Mouse (Mus musculus) spleen, adult 2 months (tissue): Measurements from ENCODE around the gene Atp6v1e2. TPM values are rescaled to one million over a fixed set of nuclear protein-coding genes. Genes with fewer than 3 reads are reported as not detected.
A peak's percentile ranks its signal among the peaks of the same experiment; 100 is the strongest.

Source experiments
- DNase-seq, 2 experiments: peaks; one replicate each; pipeline versions ENCODE4 v3.0.0 to v3.0.0-alpha.2; 2012 to 2021; ENCODE audit warnings: low spot score in 2 of 2, low read depth in 1 of 2
- H3K27ac ChIP-seq: fragments of 200-500 bp; 2 replicates; pipeline ENCODE4 v1.5.1; 2012; ENCODE audit warnings: low read length, inconsistent platforms; ENCODE audit not compliant: insufficient read depth
- H3K27me3 ChIP-seq: fragments of 200-500 bp; 2 replicates; pipeline ENCODE4 v1.6.1; 2012; ENCODE audit warnings: mild to moderate bottlenecking, moderate library complexity, low read length, inconsistent platforms; ENCODE audit not compliant: control insufficient read depth, insufficient read depth
- H3K36me3 ChIP-seq: fragments of 200-500 bp; 2 replicates; pipeline ENCODE4 v1.6.1; 2012; ENCODE audit warnings: mild to moderate bottlenecking, low read length, inconsistent platforms; ENCODE audit not compliant: control insufficient read depth, insufficient read depth
- H3K4me1 ChIP-seq: fragments of 200-500 bp; 2 replicates; pipeline ENCODE4 v1.6.1; 2011; ENCODE audit warnings: inconsistent platforms; ENCODE audit not compliant: control insufficient read depth, insufficient read depth, insufficient read length
- H3K4me3 ChIP-seq: fragments of 200-500 bp; 2 replicates; pipeline ENCODE4 v1.5.1; 2011; ENCODE audit warnings: mild to moderate bottlenecking, inconsistent platforms; ENCODE audit not compliant: insufficient read depth, insufficient read length; ENCODE audit errors: extremely low read depth
- CTCF ChIP-seq: fragments of 200-500 bp; IDR thresholded peaks from 2 replicates; pipeline ENCODE4 v1.5.1; 2011; ENCODE audit warnings: mild to moderate bottlenecking, inconsistent platforms; ENCODE audit not compliant: insufficient read depth, insufficient read length, insufficient replicate concordance; ENCODE audit errors: extremely low read depth
- POLR2A ChIP-seq: fragments of 200-500 bp; IDR thresholded peaks from 2 replicates; pipeline ENCODE4 v1.6.1; 2011; ENCODE audit warnings: low read depth, low read length, inconsistent platforms
- WGBS: fragments of 180-500 bp; shearing (Covaris S2); methylation state at CpG from one replicate; pipeline ENCODE4 v1.1.7; 2018; 5-methylcytosine and 5-hydroxymethylcytosine counted together
- polyA plus RNA-seq: library from polyadenylated mRNA; depleted of rRNA; stranded (reverse); fragments of >200 nt; gene quantifications from 2 replicates; pipeline ENCODE4 v1.2.3, GENCODE M21; 2012

Gene Atp6v1e2
- polyA plus RNA-seq, 1 experiment, result not detected

- H3K4me3 ChIP-seq, result peak overlapping the region; percentile 93
- H3K36me3 ChIP-seq, result no peaks in the 10 kb centered on the region
- 2% methylated on average over 24 of the region's 24 CpGs for WGBS
- H3K27me3 ChIP-seq, result no peaks in the 10 kb centered on the region
- H3K27ac ChIP-seq, result peak overlapping the region; percentile 74
- TF ChIP-seq CTCF (peak; percentile 72; the same call in 1 of the 2 replicates), POLR2A (no peak)
- peak; percentile 68 to 84 for DNase-seq
- H3K4me1 ChIP-seq, result peaks cover 14% of the 10 kb centered on the region; the same call in 1 of the 2 replicates
These were observed 14.7 kb upstream of the Atp6v1e2 start for GRCm38 (mm10) chr17:86962297-86962893.

GRCm38 (mm10) chr17:86961301-86961841 lies 13.7 kb upstream of the Atp6v1e2 start:
- DNase-seq, result no peak
- Histone ChIP-seq H3K4me1 (peaks cover 8% of the 10 kb centered on the region; the same call in 1 of the 2 replicates), H3K27ac (no peak overlapping the region), H3K4me3 (no peak overlapping the region), H3K27me3 (no peaks in the 10 kb centered on the region), H3K36me3 (no peaks in the 10 kb centered on the region)
- WGBS, result 61% methylated on average over 8 of the region's 8 CpGs
- no peak for TF ChIP-seq CTCF
- no peak for TF ChIP-seq POLR2A

DNA sequence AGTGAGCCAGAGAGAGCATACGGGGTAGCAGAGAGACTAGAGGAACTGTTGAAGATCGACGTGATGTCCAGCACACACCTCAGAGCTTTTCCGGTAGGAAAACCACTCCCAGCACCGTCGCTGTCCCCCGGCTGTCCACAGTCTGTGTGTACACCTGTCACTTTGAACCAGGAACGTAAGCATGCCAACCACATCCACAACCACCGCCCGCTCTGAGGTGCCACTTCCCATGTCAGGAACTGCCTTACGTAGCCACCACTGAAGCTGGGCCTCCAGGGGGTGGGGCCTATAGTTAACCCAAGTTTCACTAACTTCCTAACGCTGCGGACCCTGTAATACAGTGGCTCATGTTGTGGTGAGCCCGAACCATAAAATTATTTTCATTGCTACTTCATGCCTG lies 10.3 kb upstream of the Atp6v1e2 start:
- 5% methylated on average over 14 of the region's 14 CpGs for WGBS
- no peak for DNase-seq
- TF ChIP-seq CTCF, result no peak
- no peak for TF ChIP-seq POLR2A
- peaks cover 5% of the 10 kb centered on the region; the same call in 1 of the 2 replicates for H3K4me1 ChIP-seq
- no peak overlapping the region; the same call in 1 of the 2 replicates for H3K27ac ChIP-seq
- no peaks in the 10 kb centered on the region for H3K36me3 ChIP-seq
- no peaks in the 10 kb centered on the region for H3K27me3 ChIP-seq
- H3K4me3 ChIP-seq, result peak overlapping the region; percentile 48; the same call in 1 of the 2 replicates

DNA sequence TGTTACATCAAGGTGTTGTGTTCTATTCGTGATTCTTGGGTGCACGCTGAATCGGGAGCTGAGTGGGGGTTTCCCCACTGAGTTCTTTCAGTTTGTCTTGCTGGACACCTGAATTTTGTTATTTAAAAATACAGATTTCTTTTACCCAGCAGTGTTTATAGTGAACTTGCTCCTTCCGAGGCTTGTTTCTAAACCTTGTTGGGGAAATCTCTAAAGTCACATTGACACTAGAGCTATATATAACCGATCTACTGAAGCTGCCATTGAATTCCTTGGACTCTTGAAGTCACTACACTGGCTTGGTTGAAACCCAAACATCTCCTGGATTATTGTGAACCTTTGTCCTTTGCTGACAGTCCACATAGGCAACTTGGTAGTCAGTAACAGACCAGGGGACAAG lies 9.5 kb upstream of the Atp6v1e2 start:
- Histone ChIP-seq H3K27ac (no peak overlapping the region), H3K36me3 (no peaks in the 10 kb centered on the region), H3K4me1 (peaks cover 5% of the 10 kb centered on the region; the same call in 1 of the 2 replicates), H3K27me3 (no peaks in the 10 kb centered on the region), H3K4me3 (no peak overlapping the region)
- no peak for DNase-seq
- TF ChIP-seq CTCF, result no peak
- TF ChIP-seq POLR2A, result no peak
- 68% methylated on average over 5 of the region's 5 CpGs for WGBS

GRCm38 (mm10) chr17:86948801-86949200 lies 1.1 kb upstream of the Atp6v1e2 start:
- DNase-seq, result no peak
- H3K4me1 ChIP-seq, result no peaks in the 10 kb centered on the region
- H3K36me3 ChIP-seq, result no peaks in the 10 kb centered on the region
- H3K27me3 ChIP-seq, result no peaks in the 10 kb centered on the region
- TF ChIP-seq CTCF (no peak), POLR2A (no peak)
- H3K4me3 ChIP-seq, result no peak overlapping the region
- no peak overlapping the region for H3K27ac ChIP-seq
- WGBS, result 82% methylated on average over 6 of the region's 6 CpGs

DNA sequence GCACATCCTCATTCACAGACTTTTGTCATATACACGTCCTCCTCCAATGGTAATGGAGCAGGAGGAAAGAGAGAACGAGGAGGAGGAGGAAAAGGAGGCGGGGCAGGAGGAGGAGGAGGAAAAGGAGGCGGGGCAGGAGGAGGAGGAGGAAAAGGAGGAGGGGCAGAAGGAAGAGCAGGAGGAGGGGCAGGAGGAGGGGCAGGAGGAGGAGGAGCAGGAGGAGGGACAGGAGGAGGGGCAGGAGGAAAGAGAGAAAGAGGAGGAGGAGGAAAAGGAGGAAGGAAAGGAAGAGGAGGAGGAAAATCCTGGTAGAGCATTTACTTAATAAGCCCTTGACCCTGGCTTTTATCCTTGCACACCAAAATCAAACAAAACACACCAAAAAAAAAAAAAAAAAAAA lies 1.6 kb downstream of the Atp6v1e2 start:
- Histone ChIP-seq H3K36me3 (no peaks in the 10 kb centered on the region), H3K4me1 (no peaks in the 10 kb centered on the region), H3K4me3 (no peak overlapping the region), H3K27ac (no peak overlapping the region), H3K27me3 (no peaks in the 10 kb centered on the region)
- TF ChIP-seq CTCF (no peak), POLR2A (no peak)
- WGBS, result 73% methylated on average over 4 of the region's 4 CpGs
- no peak for DNase-seq

- Histone ChIP-seq H3K36me3 (no peaks in the 10 kb centered on the region), H3K4me3 (no peak overlapping the region), H3K27ac (no peak overlapping the region), H3K4me1 (no peaks in the 10 kb centered on the region), H3K27me3 (no peaks in the 10 kb centered on the region)
- no peak for DNase-seq
- no peak for TF ChIP-seq POLR2A
- TF ChIP-seq CTCF, result no peak
- 92% methylated on average over 6 of the region's 6 CpGs for WGBS
These were observed 4.5 kb downstream of the Atp6v1e2 start for GRCm38 (mm10) chr17:86943158-86943557.
